Mouse (Mus musculus) neural tube, embryonic 13.5 days (tissue): ENCODE data around the gene Exosc7. TPM values are rescaled to one million over a fixed set of nuclear protein-coding genes. Genes with fewer than 3 reads are reported as not detected.

ENCODE experiments used
- ATAC-seq: fragments of 200-750 bp; cut with Nextera tagmentation; 2 replicates; pipeline ENCODE4 v1.8.0; 2017; ENCODE audit warnings: low read depth, mild to moderate bottlenecking, moderate TSS enrichment, moderate library complexity
- H3K27ac ChIP-seq: fragments of 300-500 bp; sonication (generic); replicated peaks from 2 replicates; pipeline ENCODE4 v1.5.1; 2015; ENCODE audit warnings: moderate library complexity, mild to moderate bottlenecking, inconsistent platforms
- H3K27me3 ChIP-seq: fragments of 300-500 bp; sonication (generic); 2 replicates; pipeline ENCODE4 v1.6.1; 2015; ENCODE audit warnings: mild to moderate bottlenecking, inconsistent platforms
- H3K36me3 ChIP-seq: fragments of 300-500 bp; sonication (generic); 2 replicates; pipeline ENCODE4 v1.6.1; 2015; ENCODE audit warnings: mild to moderate bottlenecking, inconsistent platforms
- H3K4me1 ChIP-seq: fragments of 300-500 bp; sonication (generic); replicated peaks from 2 replicates; pipeline ENCODE4 v1.6.1; 2015; ENCODE audit warnings: inconsistent platforms
- H3K4me2 ChIP-seq: fragments of 300-500 bp; sonication (generic); 2 replicates; pipeline ENCODE4 v1.6.1; 2015; ENCODE audit warnings: inconsistent platforms, mild to moderate bottlenecking, moderate library complexity
- H3K4me3 ChIP-seq: fragments of 300-500 bp; sonication (generic); 2 replicates; pipeline ENCODE4 v1.5.1; 2015; ENCODE audit warnings: mild to moderate bottlenecking, inconsistent platforms
- H3K9ac ChIP-seq: fragments of 300-500 bp; sonication (generic); 2 replicates; pipeline ENCODE4 v1.6.1; 2015; ENCODE audit warnings: moderate library complexity, mild to moderate bottlenecking, inconsistent platforms
- H3K9me3 ChIP-seq: fragments of 300-500 bp; sonication (generic); 2 replicates; pipeline ENCODE4 v1.6.1; 2016; ENCODE audit warnings: inconsistent platforms
- WGBS: fragments of 180-500 bp; shearing (Covaris S2); methylation state at CpG from one replicate; pipeline ENCODE4 v1.1.7; 2015; 5-methylcytosine and 5-hydroxymethylcytosine counted together
- polyA plus RNA-seq: library from polyadenylated mRNA; unstranded; fragments of >200 nt; fragmentation: Nextera tagmentation; extraction: Ambion mirVana; gene quantifications from 2 replicates; pipeline ENCODE4 v1.2.1, GENCODE M21; 2015

Exosc7 gene
- polyA plus RNA-seq, 1 experiment from 2014 or later, result 69.4 TPM

GRCm38 (mm10) chr9:123111751-123112221 lies 1.2 kb upstream of the Exosc7 start:
- peaks cover 12% of the 10 kb centered on the region for H3K36me3 ChIP-seq
- H3K9me3 ChIP-seq, result no peaks in the 10 kb centered on the region
- no peaks in the 10 kb centered on the region for H3K27me3 ChIP-seq
- H3K4me1 ChIP-seq, result peaks cover 33% of the 10 kb centered on the region
- H3K4me3 ChIP-seq, result peak overlapping the region; percentile 73
- peak overlapping the region; percentile 94 for H3K9ac ChIP-seq
- ATAC-seq, result no peak
- H3K4me2 ChIP-seq, result peak overlapping the region; percentile 79
- WGBS, result 71% methylated on average over 8 of the region's 8 CpGs
- no peak overlapping the region for H3K27ac ChIP-seq

- 62% methylated on average over 6 of the region's 6 CpGs for WGBS
- Histone ChIP-seq H3K27ac (peak overlapping the region; percentile 94), H3K27me3 (no peaks in the 10 kb centered on the region), H3K9me3 (no peaks in the 10 kb centered on the region), H3K4me2 (peak overlapping the region; percentile 79), H3K9ac (peak overlapping the region; percentile 94), H3K4me1 (peaks cover 33% of the 10 kb centered on the region), H3K4me3 (peak overlapping the region; percentile 73), H3K36me3 (peaks cover 16% of the 10 kb centered on the region)
- ATAC-seq, result no peak
Observed at GRCm38 (mm10) chr9:123113931-123114330, 916 bp downstream of the Exosc7 start.

- Histone ChIP-seq H3K27ac (no peak overlapping the region), H3K4me3 (no peak overlapping the region), H3K4me1 (peaks cover 27% of the 10 kb centered on the region), H3K4me2 (no peak overlapping the region), H3K9ac (no peak overlapping the region), H3K27me3 (no peaks in the 10 kb centered on the region), H3K36me3 (peaks cover 33% of the 10 kb centered on the region), H3K9me3 (no peaks in the 10 kb centered on the region)
- no peak for ATAC-seq
- 96% methylated on average over 1 of the region's 1 CpGs for WGBS
Observed at GRCm38 (mm10) chr9:123115566-123115965, 2.6 kb downstream of the Exosc7 start.

DNA sequence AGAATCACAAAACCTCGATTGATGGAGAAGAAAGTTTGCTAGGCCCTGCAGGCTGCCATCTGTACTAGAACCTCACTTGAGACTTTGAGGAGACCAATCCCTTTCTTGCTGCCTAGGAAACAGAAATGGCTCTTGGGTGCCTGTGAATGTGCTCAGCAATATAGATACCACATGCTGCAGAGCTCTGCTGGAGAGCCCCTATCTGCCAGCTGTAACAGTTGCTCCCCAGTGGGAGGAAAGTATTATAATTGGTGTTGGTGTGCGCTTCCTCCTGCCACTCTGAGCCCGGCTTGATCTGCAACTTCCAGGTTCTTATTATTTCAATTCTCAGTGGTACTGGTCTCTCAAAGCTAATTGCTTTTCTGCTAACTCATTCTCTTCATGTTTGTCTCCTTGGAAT lies 10.0 kb downstream of the Exosc7 start:
- H3K9me3 ChIP-seq, result no peaks in the 10 kb centered on the region
- no peak overlapping the region for H3K4me2 ChIP-seq
- no peak for ATAC-seq
- no peaks in the 10 kb centered on the region for H3K27me3 ChIP-seq
- no peaks in the 10 kb centered on the region for H3K4me1 ChIP-seq
- no peak overlapping the region for H3K4me3 ChIP-seq
- no peak overlapping the region for H3K27ac ChIP-seq
- 89% methylated on average over 3 of the region's 3 CpGs for WGBS
- H3K9ac ChIP-seq, result no peak overlapping the region
- peaks cover 68% of the 10 kb centered on the region for H3K36me3 ChIP-seq

- WGBS, result 96% methylated on average over 6 of the region's 6 CpGs
- Histone ChIP-seq H3K27me3 (no peaks in the 10 kb centered on the region), H3K36me3 (peaks cover 73% of the 10 kb centered on the region)
Observed at GRCm38 (mm10) chr9:123123571-123124412, 10.8 kb downstream of the Exosc7 start.

DNA sequence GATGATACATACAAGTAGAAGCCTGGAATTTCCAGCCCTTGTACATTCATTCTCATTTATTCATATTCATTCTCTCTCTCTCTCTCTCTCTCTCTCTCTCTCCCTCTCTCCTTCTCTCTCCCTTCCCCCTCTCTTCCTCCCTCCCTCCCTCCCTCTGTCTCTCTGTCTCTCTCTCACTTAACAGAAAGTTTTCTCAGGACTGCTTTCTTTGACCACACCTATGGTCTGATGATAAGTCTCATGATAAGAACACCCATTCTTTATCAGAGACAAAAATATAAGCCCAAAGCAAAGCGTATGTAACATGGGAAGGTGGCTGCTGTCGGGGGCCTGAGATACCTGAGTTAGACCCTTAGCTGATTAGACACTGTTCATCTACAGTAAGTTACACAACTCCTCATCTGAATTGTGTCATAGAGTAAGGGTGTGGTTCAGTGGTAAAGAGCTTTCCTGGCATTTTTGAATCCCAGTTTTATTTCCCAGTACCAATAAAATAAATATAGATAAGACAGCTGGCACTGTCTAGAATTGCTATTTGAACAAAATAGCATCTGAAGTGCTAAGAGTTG lies 11.5 kb downstream of the Exosc7 start:
- Histone ChIP-seq H3K27ac (no peak overlapping the region), H3K9ac (no peak overlapping the region), H3K4me2 (no peak overlapping the region), H3K4me1 (no peaks in the 10 kb centered on the region), H3K36me3 (peaks cover 73% of the 10 kb centered on the region), H3K27me3 (no peaks in the 10 kb centered on the region), H3K9me3 (no peaks in the 10 kb centered on the region), H3K4me3 (no peak overlapping the region)
- no peak for ATAC-seq
- WGBS, result 100% methylated on average over 2 of the region's 2 CpGs

More at GRCm38 (mm10) chr9:123123571-123124412, 10.8 kb downstream of the Exosc7 start:
- Histone ChIP-seq H3K9ac (no peak overlapping the region), H3K27ac (no peak overlapping the region), H3K4me1 (no peaks in the 10 kb centered on the region), H3K9me3 (no peaks in the 10 kb centered on the region), H3K4me2 (no peak overlapping the region), H3K4me3 (no peak overlapping the region)
- no peak for ATAC-seq

DNA sequence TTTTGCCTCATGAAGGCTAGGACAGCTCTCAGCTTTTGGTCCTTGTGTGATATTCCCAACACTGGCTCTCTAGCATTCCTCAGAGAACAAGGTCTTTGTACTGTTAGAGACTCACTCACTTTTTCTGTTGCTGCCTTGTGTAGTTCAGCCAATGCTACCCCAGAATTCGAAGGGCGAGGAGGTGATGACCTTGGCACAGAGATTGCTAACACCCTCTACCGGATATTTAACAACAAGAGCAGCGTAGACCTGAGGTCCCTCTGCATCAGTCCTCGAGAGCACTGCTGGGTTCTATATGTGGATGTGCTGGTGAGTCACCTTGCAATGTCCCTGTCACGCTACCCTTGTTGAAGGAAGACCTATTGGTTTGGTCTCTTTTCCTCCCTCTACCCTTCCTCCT lies 14.6 kb downstream of the Exosc7 start:
- Histone ChIP-seq H3K27me3 (no peaks in the 10 kb centered on the region), H3K36me3 (peaks cover 74% of the 10 kb centered on the region), H3K4me3 (no peak overlapping the region), H3K4me2 (no peak overlapping the region), H3K9ac (no peak overlapping the region), H3K9me3 (no peaks in the 10 kb centered on the region), H3K27ac (no peak overlapping the region), H3K4me1 (no peaks in the 10 kb centered on the region)
- WGBS, result 93% methylated on average over 6 of the region's 6 CpGs
- no peak for ATAC-seq

- H3K9me3 ChIP-seq, result no peaks in the 10 kb centered on the region
- peaks cover 99% of the 10 kb centered on the region for H3K36me3 ChIP-seq
- no peak overlapping the region for H3K4me2 ChIP-seq
- 95% methylated on average over 3 of the region's 3 CpGs for WGBS
- H3K4me3 ChIP-seq, result no peak overlapping the region
- no peak for ATAC-seq
- peaks cover 5% of the 10 kb centered on the region; the same call in 1 of the 2 replicates for H3K4me1 ChIP-seq
- H3K27ac ChIP-seq, result no peak overlapping the region
- no peak overlapping the region for H3K9ac ChIP-seq
- no peaks in the 10 kb centered on the region for H3K27me3 ChIP-seq
Observed at GRCm38 (mm10) chr9:123132994-123133393, 20.0 kb downstream of the Exosc7 start.

DNA sequence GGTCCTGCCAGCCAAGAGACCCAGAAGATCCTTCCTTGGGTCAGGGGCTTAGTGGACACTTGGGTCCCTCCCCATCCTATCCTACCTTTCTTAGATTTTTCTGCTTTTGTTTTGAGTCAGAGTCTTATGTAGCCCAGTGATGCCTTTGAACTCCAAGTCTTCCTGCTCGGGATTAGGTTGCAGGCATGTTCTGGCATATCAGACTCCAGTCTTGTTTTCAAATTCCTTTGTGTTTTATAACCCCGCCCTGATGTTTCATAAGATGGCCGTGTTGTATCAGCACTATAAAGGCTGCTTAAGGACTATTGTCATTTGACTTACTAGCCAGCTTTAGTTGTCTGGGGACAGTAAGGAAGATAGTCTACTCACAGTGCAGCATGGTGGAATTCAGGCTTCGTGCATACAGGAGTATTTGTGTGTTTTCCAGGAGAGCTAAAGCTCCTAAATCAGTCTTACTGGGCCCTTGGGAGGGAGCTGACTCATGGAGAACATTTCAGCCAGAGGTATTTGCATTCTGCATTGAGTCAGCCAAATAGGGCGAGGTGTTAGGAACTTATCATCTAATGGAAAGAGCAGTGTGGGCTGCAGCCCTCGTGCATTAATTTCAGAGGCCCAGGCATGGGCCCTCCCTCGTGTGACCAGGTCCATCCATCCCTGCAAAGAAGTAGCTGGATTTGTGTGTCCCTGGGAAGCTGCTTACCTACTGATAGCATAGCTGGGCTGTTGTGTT lies 24.1 kb downstream of the Exosc7 start:
- 74% methylated on average over 7 of the region's 7 CpGs for WGBS

DNA sequence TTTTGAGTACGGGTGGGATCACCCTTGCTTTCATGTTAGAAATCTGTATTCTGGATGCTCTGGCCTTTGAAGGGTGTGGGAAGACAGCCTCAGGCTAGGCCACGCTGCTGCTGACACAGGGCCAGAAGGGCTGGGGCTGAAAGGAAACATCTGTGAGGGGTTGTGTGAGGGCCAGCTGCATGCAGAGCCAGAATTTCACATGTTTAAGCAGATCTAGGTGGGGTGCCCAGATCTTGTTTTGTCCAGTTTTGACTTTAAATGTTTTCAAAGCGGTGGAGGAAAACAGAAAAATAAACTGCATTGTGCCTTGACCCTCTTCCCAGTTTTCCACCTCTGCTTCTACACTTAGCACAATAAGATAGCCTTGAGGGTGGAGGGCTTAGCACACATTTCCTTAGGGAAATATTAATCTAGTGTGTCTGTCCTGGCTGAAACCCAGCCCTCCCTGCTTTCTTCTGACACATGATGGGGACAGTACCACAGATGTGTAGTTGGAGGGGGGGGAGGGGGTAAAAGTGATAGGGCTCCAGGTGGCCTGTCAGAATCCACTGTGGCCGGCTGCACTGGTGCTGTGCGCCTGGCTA lies 26.0 kb downstream of the Exosc7 start:
- H3K9me3 ChIP-seq, result peaks cover 9% of the 10 kb centered on the region; the same call in 1 of the 2 replicates
- WGBS, result 45% methylated on average over 5 of the region's 5 CpGs
- no peak overlapping the region for H3K4me3 ChIP-seq
- H3K4me1 ChIP-seq, result peaks cover 23% of the 10 kb centered on the region
- no peak overlapping the region for H3K4me2 ChIP-seq
- H3K27me3 ChIP-seq, result no peaks in the 10 kb centered on the region
- H3K27ac ChIP-seq, result peak overlapping the region; percentile 66
- ATAC-seq, result peak; percentile 82
- H3K36me3 ChIP-seq, result peaks cover 77% of the 10 kb centered on the region
- H3K9ac ChIP-seq, result no peak overlapping the region

More for the DNA sequence above, 24.1 kb downstream of the Exosc7 start:
- H3K4me3 ChIP-seq, result no peak overlapping the region
- H3K36me3 ChIP-seq, result peaks cover 79% of the 10 kb centered on the region
- H3K4me1 ChIP-seq, result peaks cover 23% of the 10 kb centered on the region
- no peak overlapping the region for H3K9ac ChIP-seq
- ATAC-seq, result no peak
- H3K27me3 ChIP-seq, result no peaks in the 10 kb centered on the region
- H3K4me2 ChIP-seq, result no peak overlapping the region
- H3K9me3 ChIP-seq, result no peaks in the 10 kb centered on the region
- peak overlapping the region; percentile 7; the same call in 1 of the 2 replicates for H3K27ac ChIP-seq

GRCm38 (mm10) chr9:123139887-123140614 lies 27.0 kb downstream of the Exosc7 start:
- Histone ChIP-seq H3K4me2 (no peak overlapping the region), H3K9me3 (peaks cover 14% of the 10 kb centered on the region), H3K9ac (no peak overlapping the region), H3K27ac (peak overlapping the region; percentile 66), H3K27me3 (no peaks in the 10 kb centered on the region), H3K4me3 (no peak overlapping the region), H3K4me1 (peaks cover 23% of the 10 kb centered on the region), H3K36me3 (peaks cover 73% of the 10 kb centered on the region)
- WGBS, result 86% methylated on average over 4 of the region's 4 CpGs
- no peak for ATAC-seq
